Mouse (Mus musculus) limb, embryonic 13.5 days (tissue): ENCODE measurements around the gene Ankmy1. TPM values are rescaled to one million over a fixed set of nuclear protein-coding genes. Genes with fewer than 3 reads are reported as not detected.

ENCODE experiments used
- ATAC-seq: fragments of 200-750 bp; cut with Nextera tagmentation; 2 replicates; pipeline ENCODE4 v1.8.0; 2017; ENCODE audit warnings: low read depth, moderate number of reproducible peaks, moderate TSS enrichment; ENCODE audit not compliant: low FRiP score
- H3K27ac ChIP-seq: fragments of 300-500 bp; sonication (generic); 2 replicates; pipeline ENCODE4 v1.5.1; 2015; ENCODE audit warnings: inconsistent platforms, mild to moderate bottlenecking, moderate library complexity
- H3K27me3 ChIP-seq: fragments of 300-500 bp; sonication (generic); 2 replicates; pipeline ENCODE4 v1.6.1; 2015; ENCODE audit warnings: mild to moderate bottlenecking, inconsistent platforms
- H3K36me3 ChIP-seq: fragments of 300-500 bp; sonication (generic); 2 replicates; pipeline ENCODE4 v1.6.1; 2015; ENCODE audit warnings: inconsistent platforms, mild to moderate bottlenecking, moderate library complexity
- H3K4me1 ChIP-seq: fragments of 300-500 bp; sonication (generic); 2 replicates; pipeline ENCODE4 v1.6.1; 2015; ENCODE audit warnings: inconsistent platforms
- H3K4me2 ChIP-seq: fragments of 300-500 bp; sonication (generic); replicated peaks from 2 replicates; pipeline ENCODE4 v1.6.1; 2015; ENCODE audit warnings: inconsistent platforms, mild to moderate bottlenecking, moderate library complexity
- H3K4me3 ChIP-seq: fragments of 300-500 bp; sonication (generic); 2 replicates; pipeline ENCODE4 v1.5.1; 2015; ENCODE audit warnings: moderate library complexity, mild to moderate bottlenecking, inconsistent platforms
- H3K9ac ChIP-seq: fragments of 300-500 bp; sonication (generic); 2 replicates; pipeline ENCODE4 v1.6.1; 2015; ENCODE audit warnings: mild to moderate bottlenecking, inconsistent platforms
- H3K9me3 ChIP-seq: fragments of 300-500 bp; sonication (generic); 2 replicates; pipeline ENCODE4 v1.6.1; 2016; ENCODE audit warnings: inconsistent platforms
- WGBS: fragments of 180-500 bp; shearing (Covaris S2); methylation state at CpG from one replicate; pipeline ENCODE4 v1.1.7; 2015; 5-methylcytosine and 5-hydroxymethylcytosine counted together
- microRNA counts: library from miRNA; unstranded; fragments of <30 nt; microRNA quantifications from one replicate; lab custom pipeline; 2016
- microRNA-seq: library from miRNA; unstranded; fragments of <30 nt; microRNA quantifications from one replicate; pipeline ENCODE4, GENCODE M21; 2016
- polyA plus RNA-seq: library from polyadenylated mRNA; unstranded; fragments of >200 nt; fragmentation: Nextera tagmentation; extraction: Ambion mirVana; gene quantifications from 2 replicates; pipeline ENCODE4 v1.2.1, GENCODE M21; 2015

The Ankmy1 gene
- polyA plus RNA-seq, 1 experiment from 2014 or later, result 0.43 TPM

- peaks cover 22% of the 10 kb centered on the region for H3K4me1 ChIP-seq
- ATAC-seq, result peak; percentile 18; the same call in 1 of the 2 replicates
- WGBS, result under 1% methylated on average over 62 of the region's 62 CpGs
- no peaks in the 10 kb centered on the region for H3K9me3 ChIP-seq
- peak overlapping the region; percentile 91 for H3K4me3 ChIP-seq
- H3K27me3 ChIP-seq, result no peaks in the 10 kb centered on the region
- H3K4me2 ChIP-seq, result peak overlapping the region; percentile 86
- peaks cover 21% of the 10 kb centered on the region for H3K36me3 ChIP-seq
- peak overlapping the region; percentile 96 for H3K9ac ChIP-seq
- H3K27ac ChIP-seq, result peak overlapping the region; percentile 94
These were observed 70.4 kb downstream of the Ankmy1 start for GRCm38 (mm10) chr1:92832011-92833010.

DNA sequence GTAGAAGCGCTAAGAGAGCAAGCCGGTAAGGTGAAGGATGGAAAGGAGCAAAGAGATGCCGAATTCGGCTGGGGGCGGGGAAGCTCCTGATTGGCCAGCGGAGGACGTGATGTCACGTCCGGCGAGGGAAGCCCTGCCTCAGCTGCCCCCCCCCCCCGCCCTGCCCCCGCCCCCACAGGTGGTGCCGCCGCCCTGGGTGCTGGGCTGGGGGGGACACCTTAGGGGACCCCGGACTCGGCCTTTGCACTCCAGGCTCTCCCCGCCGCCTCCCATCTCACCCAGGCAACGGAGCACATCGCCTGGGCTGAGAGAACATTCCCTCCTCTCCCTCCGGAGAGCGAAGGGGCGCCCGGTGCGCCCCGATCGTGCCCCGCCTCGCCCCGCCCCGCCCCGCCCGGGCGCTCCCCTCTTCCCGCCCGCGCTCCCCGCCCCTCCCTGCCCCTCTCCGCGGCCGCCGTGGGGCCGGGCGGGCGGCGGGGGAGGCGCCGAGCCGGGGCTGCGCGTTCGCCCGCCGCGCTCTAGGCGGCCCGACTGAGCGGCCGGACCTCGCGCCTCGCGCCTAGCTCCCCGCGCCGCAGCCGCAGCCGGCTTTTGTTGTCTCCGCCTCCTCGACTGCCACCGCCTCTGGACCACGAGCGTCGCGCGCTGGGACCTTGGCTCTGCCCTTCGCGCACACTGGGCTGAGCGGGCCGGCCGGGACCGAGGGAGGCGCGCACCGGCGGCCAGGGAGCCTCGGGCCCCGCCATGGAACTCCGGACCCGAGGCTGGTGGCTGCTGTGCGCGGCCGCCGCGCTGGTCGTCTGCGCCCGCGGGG, 71.3 kb downstream of the Ankmy1 start, which contains the start of gene Gpc1:
Gene Gpc1, plus strand, starts transcription at position 458 of the 814 bp plus-strand sequence.
- under 1% methylated on average over 51 of the region's 99 CpGs for WGBS
- peak; percentile 86 for ATAC-seq
- peaks cover 22% of the 10 kb centered on the region for H3K4me1 ChIP-seq

GRCm38 (mm10) chr1:92830626-92831187, 72.0 kb downstream of the Ankmy1 start:
- Histone ChIP-seq H3K36me3 (peaks cover 13% of the 10 kb centered on the region), H3K9me3 (no peaks in the 10 kb centered on the region), H3K4me2 (peak overlapping the region; percentile 86), H3K4me3 (peak overlapping the region; percentile 91), H3K27me3 (no peaks in the 10 kb centered on the region), H3K9ac (peak overlapping the region; percentile 96), H3K4me1 (peaks cover 22% of the 10 kb centered on the region), H3K27ac (no peak overlapping the region)
- ATAC-seq, result no peak
- 8% methylated on average over 13 of the region's 13 CpGs for WGBS

More for the DNA sequence above, 71.3 kb downstream of the Ankmy1 start, which contains the start of gene Gpc1:
- no peaks in the 10 kb centered on the region for H3K27me3 ChIP-seq
- H3K36me3 ChIP-seq, result peaks cover 19% of the 10 kb centered on the region
- peak within 1 kb of the TSS; percentile 94 for H3K27ac ChIP-seq
- H3K9me3 ChIP-seq, result no peaks in the 10 kb centered on the region
- H3K4me2 ChIP-seq, result peak within 1 kb of the TSS; percentile 86
- H3K4me3 ChIP-seq, result peak within 1 kb of the TSS; percentile 91
- H3K9ac ChIP-seq, result peak within 1 kb of the TSS; percentile 96

GRCm38 (mm10) chr1:92815756-92816294, 86.9 kb downstream of the Ankmy1 start:
- peak overlapping the region; percentile 67; the same call in 1 of the 2 replicates for H3K27ac ChIP-seq

GRCm38 (mm10) chr1:92815100-92815499, 87.6 kb downstream of the Ankmy1 start:
- WGBS, result 47% methylated on average over 9 of the region's 9 CpGs
- peak overlapping the region; percentile 67 for H3K27ac ChIP-seq

More at GRCm38 (mm10) chr1:92815756-92816294, 86.9 kb downstream of the Ankmy1 start:
- no peaks in the 10 kb centered on the region for H3K9me3 ChIP-seq
- H3K27me3 ChIP-seq, result no peaks in the 10 kb centered on the region
- no peak overlapping the region for H3K9ac ChIP-seq
- no peak overlapping the region for H3K4me3 ChIP-seq
- H3K4me2 ChIP-seq, result no peak overlapping the region
- 0 out of 2 replicates have a peak, but pooled peaks have one; percentile 30 for ATAC-seq
- WGBS, result 62% methylated on average over 5 of the region's 5 CpGs
- H3K36me3 ChIP-seq, result no peaks in the 10 kb centered on the region
- H3K4me1 ChIP-seq, result peaks cover 25% of the 10 kb centered on the region

GRCm38 (mm10) chr1:92814319-92814718, 88.4 kb downstream of the Ankmy1 start:
- H3K27ac ChIP-seq, result no peak overlapping the region
- peak; percentile 74; the same call in 1 of the 2 replicates for ATAC-seq

More at GRCm38 (mm10) chr1:92815100-92815499, 87.6 kb downstream of the Ankmy1 start:
- H3K9me3 ChIP-seq, result no peaks in the 10 kb centered on the region
- peaks cover 25% of the 10 kb centered on the region for H3K4me1 ChIP-seq
- no peak for ATAC-seq
- H3K9ac ChIP-seq, result no peak overlapping the region
- no peaks in the 10 kb centered on the region for H3K36me3 ChIP-seq
- no peak overlapping the region for H3K4me3 ChIP-seq
- no peak overlapping the region for H3K4me2 ChIP-seq
- H3K27me3 ChIP-seq, result no peaks in the 10 kb centered on the region

More at GRCm38 (mm10) chr1:92814319-92814718, 88.4 kb downstream of the Ankmy1 start:
- Histone ChIP-seq H3K9me3 (0 out of 2 replicates have a peak, but pooled peaks cover 5% of the 10 kb centered on the region), H3K27me3 (no peaks in the 10 kb centered on the region), H3K4me2 (no peak overlapping the region), H3K4me1 (peaks cover 25% of the 10 kb centered on the region), H3K9ac (no peak overlapping the region), H3K36me3 (no peaks in the 10 kb centered on the region), H3K4me3 (no peak overlapping the region)
- 12% methylated on average over 5 of the region's 5 CpGs for WGBS

MicroRNA genes within 50 kb of the gene (microRNA counts, 519-probe panel; counts per million panel counts)
- microRNA mmu-miR-149 (lab: Ali Mortazavi, UCI), result 3,851 counts per million, percentile 73 among the panel's probes with 10 or more counts

Small RNA genes lying within 50 kb of the gene (microRNA-seq; reads per million reads assigned to microRNA genes)
- 6,238 reads per million, percentile 92 among the genes with 10 or more reads in this experiment for gene Mir149

Other genes starting within 250 kb of the Ankmy1 start
- 67.7 and 71.4 TPM in 2 replicates for gene Gpc1, start 71.3 kb downstream of the Ankmy1 start, polyA plus RNA-seq
- gene Dusp28, start 4.1 kb upstream of the Ankmy1 start, polyA plus RNA-seq, result 11.9 and 12.4 TPM in 2 replicates
- 33.3 and 33.4 TPM in 2 replicates for gene Rnpepl1, start 7.9 kb upstream of the Ankmy1 start, polyA plus RNA-seq
- 32.3 and 35.2 TPM in 2 replicates for gene Capn10, start 31.5 kb upstream of the Ankmy1 start, polyA plus RNA-seq
- 0.20 and 0.56 TPM in 2 replicates for gene Gpr35, start 48.0 kb upstream of the Ankmy1 start, polyA plus RNA-seq
- gene Aqp12, start 103.4 kb upstream of the Ankmy1 start, polyA plus RNA-seq, result not detected in 2 replicates
- gene Kif1a, start 199.0 kb upstream of the Ankmy1 start, polyA plus RNA-seq, result 18.3 and 19.2 TPM in 2 replicates
- not detected in 2 replicates for gene Agxt, start 232.3 kb upstream of the Ankmy1 start, polyA plus RNA-seq